Mouse (Mus musculus) neutrophil, adult 83 days (primary cell): Measurements from ENCODE around the gene Zfp677. TPM values are rescaled to one million over a fixed set of nuclear protein-coding genes. Genes with fewer than 3 reads are reported as not detected.

Source experiments
- total RNA-seq, 2 experiments: library from RNA; stranded (reverse); gene quantifications; one replicate each; pipeline ENCODE4 v1.2.4; 2023

Zfp677 gene
- 1 to 10 TPM; 2.1 to 3.0 TPM for total RNA-seq

GRCm38 (mm10) chr17:21383391-21384056, at the start of gene Zfp677:
TSS of gene Zfp677 (plus strand) at chr17:21383748.

GRCm38 (mm10) chr17:21422664-21423599, 39.4 kb downstream of the Zfp677 start, which contains the start of gene Zfp54:
TSS of gene Zfp54 (plus strand) at chr17:21423227.

Other genes starting within 250 kb of the Zfp677 start
- gene Vmn1r234, start 157.7 kb upstream of the Zfp677 start, total RNA-seq, result not detected
- not detected for gene Vmn1r235, start 127.3 kb upstream of the Zfp677 start, total RNA-seq
- gene Vmn1r236, start 100.8 kb upstream of the Zfp677 start, total RNA-seq, result not detected
- not detected for gene Vmn1r237, start 71.9 kb upstream of the Zfp677 start, total RNA-seq
- gene Zfp54, start 39.5 kb downstream of the Zfp677 start, total RNA-seq, result 1 to 10 TPM; 1.8 to 2.0 TPM
- 1 to 10 TPM; 8.0 to 8.2 TPM for gene Zfp51, start 66.6 kb downstream of the Zfp677 start, total RNA-seq
- gene Zfp53, start 105.2 kb downstream of the Zfp677 start, total RNA-seq, result 10 to 100 TPM in 1 of 2 experiments, 1 to 10 TPM in 1; 8.4 to 10.4 TPM
- gene Zfp52, start 151.8 kb downstream of the Zfp677 start, total RNA-seq, result 1 to 10 TPM; 8.6 to 8.7 TPM
- 1 to 10 TPM; 2.4 to 3.0 TPM for gene Zfp948, start 183.3 kb downstream of the Zfp677 start, total RNA-seq